Mouse (Mus musculus): ENCODE measurements at regions not wholly inside any gene's neighbourhood (a gene's known extent, or its start where the extent isn't known, plus 50 kb on each side); places are given as distances from the start of the nearest gene placed in this dataset.

GRCm38 (mm10) chr6:13758946-13759345 lies 80.8 kb downstream of the Gpr85 start:
- no peak for TF ChIP-seq USF2 (conservative IDR thresholded peaks at IDR 0.05; ENCODE audit: low read depth, low read length)
- no peak for TF ChIP-seq PAX5 (IDR thresholded peaks at IDR 0.05; ENCODE audit: low read length)
- no peak for TF ChIP-seq UBTF (IDR thresholded peaks at IDR 0.05; ENCODE audit: low read depth, low read length)

Measured in CH12.LX (cell line).